18 mouse cellular contexts compared by ENCODE assay signal in genomic region chr11:90117664-90118295, GRCm38 (mm10).
DNase-seq lines count a peak whose midpoint lies in the region; ATAC-seq and TF ChIP-seq lines count a peak whose summit lies in the region.
"Had no signal": no experiment of that assay in that cellular context is flagged by ENCODE, and none has a peak within 500 bp of the region (broad histone marks: within the 10 kb centered on the region; RNA-seq: fewer than 3 reads in every experiment).

No protein-coding gene starts in this region.

- H3K4me2 ChIP-seq in heart, embryonic 14.5 days (ENCODE audit: low read length): no peak overlapping the region
- no peak overlapping the region for H3K4me2 ChIP-seq in kidney, postnatal 0 days (ENCODE audit: low read length)
- peak overlapping the region; percentile 47 for H3K4me2 ChIP-seq in lung, embryonic 14.5 days
- no peak overlapping the region for H3K4me2 ChIP-seq in forebrain, embryonic 14.5 days (ENCODE audit: low read length)
- H3K4me2 ChIP-seq: limb, embryonic 15.5 days; midbrain, embryonic 12.5 days had no signal

- peaks cover 0 to 5% of the 10 kb centered on the region in 2 experiments; a peak in 1 of 4 replicates for H3K4me1 ChIP-seq in heart, embryonic 14.5 days (ENCODE audit: control insufficient read depth in 2 of 2, insufficient read depth in 2 of 2, low read length in 2 of 2)
- no peaks in the 10 kb centered on the region for H3K4me1 ChIP-seq in kidney, postnatal 0 days (replicated peaks; ENCODE audit: insufficient read depth, low read length)
- peaks cover 26% of the 10 kb centered on the region for H3K4me1 ChIP-seq in lung, embryonic 14.5 days (ENCODE audit: insufficient read depth)
- H3K4me1 ChIP-seq in forebrain, embryonic 14.5 days (ENCODE audit: control insufficient read depth, insufficient read depth, low read length): peaks cover 6% of the 10 kb centered on the region; the same call in 1 of the 2 replicates

- no peak overlapping the region for H3K9ac ChIP-seq in heart, embryonic 14.5 days (ENCODE audit: low read length)
- no peak overlapping the region for H3K9ac ChIP-seq in kidney, postnatal 0 days (ENCODE audit: low read depth, low read length)
- no peak overlapping the region for H3K9ac ChIP-seq in lung, embryonic 14.5 days
- H3K9ac ChIP-seq in forebrain, embryonic 14.5 days (ENCODE audit: low read length): no peak overlapping the region
- H3K9ac ChIP-seq: limb, embryonic 15.5 days; liver, postnatal 0 days; midbrain, embryonic 12.5 days had no signal

- intact Hi-C loops in heart, postnatal 10 days (cut with DNase I): no loop called here

- no peak overlapping the region for H3K4me3 ChIP-seq in heart, embryonic 14.5 days (ENCODE audit: control insufficient read depth in 1 of 2, insufficient read depth in 1 of 2, low read depth in 1 of 2, low read length in 2 of 2)
- no peak overlapping the region for H3K4me3 ChIP-seq in kidney, postnatal 0 days (replicated peaks; ENCODE audit: low read depth, low read length)
- no peak overlapping the region for H3K4me3 ChIP-seq in lung, embryonic 14.5 days (ENCODE audit: low read depth, low read length)
- no peak overlapping the region for H3K4me3 ChIP-seq in forebrain, embryonic 14.5 days (ENCODE audit: low read depth, low read length)
- H3K4me3 ChIP-seq: erythroblast, embryonic 14.5 days; limb, embryonic 15.5 days; midbrain, embryonic 12.5 days; myocyte had no signal

- H3K27me3 ChIP-seq in heart, embryonic 14.5 days (ENCODE audit: control insufficient read depth, insufficient read depth, low read length): no peaks in the 10 kb centered on the region
- H3K27me3 ChIP-seq in kidney, postnatal 0 days (ENCODE audit: insufficient read depth, low read length): no peaks in the 10 kb centered on the region
- no peaks in the 10 kb centered on the region for H3K27me3 ChIP-seq in lung, embryonic 14.5 days (ENCODE audit: insufficient read depth, low read length)
- H3K27me3 ChIP-seq in forebrain, embryonic 14.5 days (replicated peaks; ENCODE audit: control insufficient read depth, insufficient read depth, low read length): no peaks in the 10 kb centered on the region
- H3K27me3 ChIP-seq: limb, embryonic 15.5 days had no signal

- peak overlapping the region; percentile 48 to 56; a peak in 3 of 4 replicates for H3K27ac ChIP-seq in heart, embryonic 14.5 days (replicated peaks in 1 of 2; ENCODE audit: control insufficient read depth in 1 of 2, insufficient read depth in 1 of 2, low read depth in 2 of 2, low read length in 2 of 2)
- H3K27ac ChIP-seq in kidney, postnatal 0 days: peak overlapping the region; percentile 54
- H3K27ac ChIP-seq in lung, embryonic 14.5 days (ENCODE audit: low read depth): peak overlapping the region; percentile 82
- no peak overlapping the region for H3K27ac ChIP-seq in forebrain, embryonic 14.5 days (ENCODE audit: low read depth, low read length)
- H3K27ac ChIP-seq: limb, embryonic 15.5 days; midbrain, embryonic 12.5 days had no signal

- WGBS in heart, embryonic 14.5 days: 59% methylated on average over 5 of the region's 5 CpGs
- 49% methylated on average over 5 of the region's 5 CpGs for WGBS in kidney, postnatal 0 days
- WGBS in lung, embryonic 14.5 days: 34% methylated on average over 5 of the region's 5 CpGs
- WGBS in forebrain, embryonic 14.5 days: 82% methylated on average over 5 of the region's 5 CpGs

- no peak for DNase-seq in heart, postnatal 10 days
- DNase-seq in kidney, postnatal 0 days (ENCODE audit: low spot score): no peak
- DNase-seq in kidney, postnatal 25 days: no peak
- peak; percentile 55 for DNase-seq in lung, embryonic 14.5 days
- peak; percentile 41 to 60 for DNase-seq in lung, postnatal 4 days
- DNase-seq in forebrain, embryonic 14.5 days (ENCODE audit: low spot score): no peak
- DNase-seq: cerebellum, adult 18-20 months; gastrocnemius, postnatal 10 days; kidney, adult 9 months; layer of hippocampus, adult 9-11 months; liver, postnatal 0 days; thymus, postnatal 25 days had no signal

- no peaks in the 10 kb centered on the region for H3K36me3 ChIP-seq in heart, embryonic 14.5 days (ENCODE audit: control insufficient read depth, insufficient read depth, low read length)
- no peaks in the 10 kb centered on the region for H3K36me3 ChIP-seq in kidney, postnatal 0 days (ENCODE audit: insufficient read depth, low read length)
- no peaks in the 10 kb centered on the region for H3K36me3 ChIP-seq in lung, embryonic 14.5 days (ENCODE audit: insufficient read depth)
- H3K36me3 ChIP-seq in forebrain, embryonic 14.5 days (ENCODE audit: control insufficient read depth, insufficient read depth, low read length): no peaks in the 10 kb centered on the region
- H3K36me3 ChIP-seq: G1E; limb, embryonic 15.5 days; midbrain, embryonic 12.5 days had no signal

- no peak for ATAC-seq in heart, embryonic 14.5 days (ENCODE audit: insufficient number of reproducible peaks, insufficient read depth, low FRiP score, low read depth)
- ATAC-seq in kidney, postnatal 0 days (replicated peaks; ENCODE audit: low FRiP score, low read depth): no peak
- peak; percentile 13; the same call in 1 of the 2 replicates for ATAC-seq in lung, embryonic 14.5 days (ENCODE audit: insufficient read depth)
- no peak for ATAC-seq in forebrain, embryonic 14.5 days
- ATAC-seq: liver, postnatal 0 days had no signal

- no peaks in the 10 kb centered on the region for H3K9me3 ChIP-seq in heart, embryonic 14.5 days (ENCODE audit: control insufficient read depth, low read length)
- no peaks in the 10 kb centered on the region for H3K9me3 ChIP-seq in kidney, postnatal 0 days (replicated peaks; ENCODE audit: low read length)
- no peaks in the 10 kb centered on the region for H3K9me3 ChIP-seq in lung, embryonic 14.5 days (ENCODE audit: low read depth, low read length)
- no peaks in the 10 kb centered on the region for H3K9me3 ChIP-seq in forebrain, embryonic 14.5 days (replicated peaks; ENCODE audit: control insufficient read depth, low read length)
- H3K9me3 ChIP-seq: limb, embryonic 15.5 days; midbrain, embryonic 12.5 days had no signal

- TF ChIP-seq CTCF in kidney, postnatal 0 days (IDR thresholded peaks at IDR 0.05; ENCODE audit: low read depth): no peak
- no peak for TF ChIP-seq CTCF in lung, embryonic 14.5 days (IDR thresholded peaks at IDR 0.05; ENCODE audit: low read depth)

Comparison
In these comparisons a context has a peak if more than half of its experiments do, and no peak if none do; other contexts are left out.
1. DNase-seq: peak in lung, embryonic 14.5 days (single experiment) and lung, postnatal 4 days (2 of 2); none in heart, postnatal 10 days (0 of 2), kidney, postnatal 0 days (single experiment), kidney, postnatal 25 days (0 of 2) and forebrain, embryonic 14.5 days (single experiment).